Mouse (Mus musculus) cerebellum, postnatal 10 days (tissue): ENCODE results near the gene Rps6.
A peak's percentile ranks its signal among the peaks of the same experiment; 100 is the strongest.
"Not testable (repeated sequence)": the region's sequence is repeated elsewhere in the genome, so short reads cannot be mapped to it uniquely, and the experiment has no call there.

Source experiments
- DNase-seq, 2 experiments: peaks; one replicate each; pipeline ENCODE4 v3.0.0; 2021; ENCODE audit warnings: mixed read lengths in 2 of 2

Rps6 gene

DNA sequence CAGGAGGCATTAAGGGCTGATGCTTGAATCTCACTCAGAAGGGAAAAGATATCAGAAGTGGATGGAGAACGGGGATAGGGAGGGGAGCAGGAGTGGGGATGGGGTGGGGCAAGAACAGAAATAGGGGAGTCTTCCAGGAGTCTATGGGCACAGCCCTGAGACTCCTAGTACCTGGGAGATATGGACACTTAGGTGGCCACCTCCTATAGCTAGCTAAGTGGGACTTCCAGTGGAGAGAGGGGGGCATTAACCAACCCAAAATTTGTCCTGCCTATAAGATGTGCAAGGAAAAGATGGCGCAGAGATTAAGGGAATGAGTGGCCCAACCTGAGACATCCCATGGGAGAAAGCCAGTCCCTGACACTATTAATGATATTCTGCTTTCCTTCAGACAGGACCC lies 5.9 kb downstream of the Rps6 start:
- no peak for DNase-seq

DNA sequence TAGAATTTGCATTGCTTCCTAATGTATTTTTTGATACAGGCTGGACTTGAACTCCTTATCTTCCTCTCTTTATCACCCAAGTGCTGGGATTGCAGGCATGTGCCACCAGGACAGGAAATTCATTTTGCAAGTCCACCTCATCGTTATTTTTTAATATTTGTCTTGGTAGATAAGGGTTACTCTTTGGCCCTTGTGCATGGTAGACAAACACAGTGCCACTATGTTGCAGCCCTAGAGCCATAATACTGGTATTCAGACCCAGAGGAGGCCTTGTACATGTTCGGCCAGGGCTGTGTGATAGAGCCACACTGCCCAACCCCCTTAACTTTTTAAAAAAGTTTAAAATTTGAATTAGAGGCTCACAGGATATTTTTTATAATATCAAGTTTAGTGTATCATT lies 10.0 kb downstream of the Rps6 start:
- DNase-seq, result no peak

DNA sequence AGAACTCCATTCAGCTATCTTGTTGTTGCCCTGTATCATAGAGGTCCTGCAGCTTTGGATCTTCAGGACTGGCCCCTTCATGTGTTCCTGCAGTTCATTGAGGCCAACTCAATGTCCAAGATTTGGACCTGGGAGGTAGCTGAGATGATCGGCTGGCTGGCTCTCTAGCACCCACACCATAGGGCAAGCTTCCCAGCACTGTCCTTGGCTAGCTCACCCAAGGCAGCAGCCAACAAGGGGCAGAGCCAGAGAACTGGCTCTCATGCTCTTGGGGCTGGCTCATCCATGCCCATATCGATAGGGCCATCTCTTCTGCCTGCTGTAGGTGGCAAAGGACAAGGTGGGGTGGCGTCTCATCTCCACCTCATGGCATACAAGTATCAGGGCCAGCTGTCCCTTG lies 11.8 kb downstream of the Rps6 start:
- peak; percentile 34 to 43 for DNase-seq

DNA sequence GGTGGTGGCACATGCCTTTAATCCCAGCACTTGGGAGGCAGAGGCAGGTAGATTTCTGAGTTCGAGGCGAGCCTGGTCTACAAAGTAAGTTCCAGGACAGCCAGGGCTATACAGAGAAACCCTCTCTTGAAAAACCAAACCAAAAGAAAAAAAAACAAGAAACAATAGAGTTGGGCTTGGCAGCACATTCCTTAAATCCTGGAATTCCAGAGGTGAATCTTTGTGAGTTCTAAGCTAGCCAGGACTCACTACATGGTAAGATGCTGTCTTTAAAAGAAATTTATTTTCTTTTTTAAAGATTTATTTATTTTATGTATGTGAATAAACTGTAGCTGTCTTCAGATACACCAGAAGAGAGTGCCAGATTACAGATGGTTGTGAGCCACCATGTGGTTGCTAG lies 16.1 kb downstream of the Rps6 start:
- DNase-seq, result not testable (repeated sequence)

DNA sequence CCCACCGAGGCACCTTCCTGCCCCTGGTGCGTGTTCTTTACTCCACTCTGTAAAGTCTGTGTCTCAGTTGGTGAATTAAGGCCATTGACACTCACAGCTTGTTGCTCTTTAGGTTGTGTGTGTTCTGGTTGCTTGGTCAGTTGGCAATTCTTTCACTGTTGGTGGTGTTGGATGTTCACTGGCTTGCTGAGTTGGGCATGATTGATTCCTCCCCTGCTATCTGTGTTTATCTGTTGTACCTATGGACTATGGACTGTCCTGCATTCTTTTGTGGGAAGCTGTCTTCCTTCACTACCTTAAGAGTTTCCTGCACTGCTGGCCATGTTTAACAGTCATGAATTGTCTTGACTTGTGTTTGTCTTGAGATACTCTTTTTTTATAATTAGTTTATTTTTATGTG lies 25.3 kb downstream of the Rps6 start:
- DNase-seq, result no peak

DNA sequence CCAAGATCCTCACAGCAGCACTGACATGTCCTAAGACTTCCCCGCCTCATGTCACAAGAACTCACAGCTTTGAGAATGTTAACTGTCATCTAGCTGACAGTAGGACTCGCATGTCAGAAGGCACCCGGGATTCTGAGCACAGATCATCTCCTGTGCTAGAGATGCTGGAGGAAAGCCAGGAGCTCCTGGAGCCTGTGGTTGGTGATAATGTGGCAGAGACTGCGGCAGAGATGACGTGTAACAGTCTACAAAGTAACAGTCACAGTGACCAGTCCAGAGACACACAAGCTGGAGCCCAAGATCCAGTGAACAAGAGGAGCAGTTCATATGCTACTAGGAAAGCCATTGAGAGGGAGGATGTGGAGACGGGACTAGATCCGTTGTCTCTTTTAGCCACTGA lies 32.1 kb downstream of the Rps6 start:
- DNase-seq, result peak; percentile 16 to 20

DNA sequence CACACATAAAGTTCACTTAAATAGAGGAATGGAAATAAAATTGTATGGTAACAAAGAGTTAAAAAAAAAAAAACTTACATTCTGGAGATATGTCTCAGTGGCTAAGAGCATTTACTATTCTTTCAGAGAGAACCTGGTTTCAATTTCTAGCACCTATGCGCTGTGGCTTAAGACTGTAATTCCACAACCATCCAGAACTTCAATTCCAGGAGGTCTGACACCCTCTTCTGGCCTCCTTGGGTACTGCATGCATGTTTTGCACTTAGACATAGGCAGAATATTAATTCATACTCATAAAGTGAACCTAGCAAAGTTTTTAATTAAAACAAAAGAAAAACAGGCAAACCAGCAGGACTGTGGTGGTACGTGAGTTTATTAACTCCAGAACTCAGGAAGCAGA lies 34.0 kb downstream of the Rps6 start:
- peak; percentile 69 to 79 for DNase-seq

DNA sequence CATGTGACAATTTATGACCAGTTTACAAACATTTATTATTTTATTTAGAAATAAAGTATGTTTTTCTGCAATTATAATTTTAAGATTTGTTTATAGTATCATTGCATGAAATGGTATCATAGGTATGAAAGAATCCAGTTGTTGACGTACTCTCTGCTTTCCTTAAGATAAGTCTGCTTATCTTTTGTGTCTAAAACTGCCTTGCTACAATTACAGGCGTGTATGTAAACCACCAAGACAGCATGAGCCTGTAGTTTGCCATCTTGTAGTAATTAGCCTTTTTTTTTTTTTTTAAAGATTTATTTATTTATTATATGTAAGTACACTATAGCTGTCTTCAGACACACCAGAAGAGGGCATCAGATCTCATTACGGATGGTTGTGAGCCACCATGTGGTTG lies 42.4 kb downstream of the Rps6 start:
- no peak for DNase-seq

DNA sequence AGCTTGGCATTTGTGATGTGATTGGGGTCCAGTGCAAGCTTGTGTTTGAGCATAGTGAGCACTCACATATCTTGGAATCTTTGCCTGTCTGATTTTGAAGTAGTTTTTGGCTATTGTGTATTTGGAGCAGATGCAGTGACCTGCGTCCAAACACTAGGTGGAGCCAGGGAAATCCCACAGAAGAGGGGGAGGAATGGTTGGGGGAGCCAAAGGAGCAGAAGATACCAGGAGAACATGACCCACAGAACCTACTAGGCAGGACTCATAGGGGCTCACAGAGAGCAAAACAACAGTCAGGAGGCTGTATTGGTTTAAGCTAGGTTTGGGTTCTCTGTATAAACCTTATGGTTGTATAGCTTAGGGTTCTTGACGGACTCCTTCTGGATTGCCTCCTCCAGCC lies 46.6 kb downstream of the Rps6 start:
- DNase-seq, result peak; percentile 28 to 59
